Mouse (Mus musculus): Measurements from ENCODE around the gene Grik4.

DNA sequence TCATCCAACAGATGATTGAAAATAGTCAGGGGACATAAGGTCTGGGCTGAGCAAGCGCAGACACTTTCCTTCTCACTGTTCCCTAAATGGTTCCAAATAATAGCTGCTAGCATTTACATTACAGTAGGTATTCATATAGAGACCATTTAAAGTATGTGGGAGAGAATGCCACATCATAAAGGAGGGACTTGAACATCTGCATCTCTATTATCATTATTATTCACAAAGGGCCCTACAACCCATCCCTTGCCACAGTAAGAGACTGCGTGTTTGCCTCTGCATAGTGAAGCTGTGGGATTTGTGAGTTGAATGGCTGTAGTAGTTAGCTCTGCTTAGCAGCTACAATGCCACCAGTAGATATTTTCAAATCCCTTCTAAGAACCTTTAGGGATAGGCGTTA is 296.2 kb downstream of the Grik4 start:
- TF ChIP-seq POLR2A (IDR thresholded peaks at IDR 0.05; ENCODE audit: low read depth, low read length) (no peak), CTCF (IDR thresholded peaks at IDR 0.05; ENCODE audit: borderline replicate concordance, insufficient read depth, low read length) (no peak)

Data from embryonic fibroblast, embryonic 13.5 days (primary cell).